Mouse (Mus musculus) embryonic fibroblast, embryonic 13.5 days (primary cell): ENCODE measurements around the gene Usp5. TPM values are rescaled to one million over a fixed set of nuclear protein-coding genes. Genes with fewer than 3 reads are reported as not detected.

Experiments
- H3K27ac ChIP-seq: 2 replicates; pipeline ENCODE4 v1.5.1; 2012; ENCODE audit warnings: low read length, control low read depth, inconsistent platforms; ENCODE audit not compliant: insufficient read depth
- H3K4me1 ChIP-seq: 2 replicates; pipeline ENCODE4 v1.6.1; 2011; ENCODE audit warnings: low read length; ENCODE audit not compliant: control insufficient read depth, insufficient read depth
- H3K4me3 ChIP-seq: 2 replicates; pipeline ENCODE4 v1.5.1; 2011; ENCODE audit warnings: mild to moderate bottlenecking, control low read depth, low read length; ENCODE audit not compliant: insufficient read depth
- CTCF ChIP-seq: IDR thresholded peaks from 2 replicates; pipeline ENCODE4 v1.5.1; 2011; ENCODE audit warnings: mild to moderate bottlenecking, control low read depth, low read length, moderate library complexity, borderline replicate concordance; ENCODE audit not compliant: insufficient read depth
- POLR2A ChIP-seq: IDR thresholded peaks from 2 replicates; pipeline ENCODE4 v1.6.1; 2011; ENCODE audit warnings: low read depth, mild to moderate bottlenecking, control low read depth, low read length, moderate library complexity
- polyA plus RNA-seq: library from polyadenylated mRNA; stranded (reverse); fragments of >200 nt; gene quantifications from 2 replicates; pipeline ENCODE4 v1.2.4, GENCODE M21; 2011; ENCODE audit warnings: low read depth; ENCODE audit not compliant: missing spikeins, insufficient read length

Gene Usp5
- polyA plus RNA-seq, 1 experiment: 87.6 TPM

- no peak for TF ChIP-seq POLR2A
- TF ChIP-seq CTCF: no peak
- H3K4me3 ChIP-seq: no peak overlapping the region
- no peaks in the 10 kb centered on the region for H3K4me1 ChIP-seq
- no peak overlapping the region for H3K27ac ChIP-seq
Measured at GRCm38 (mm10) chr6:124860511-124860910, 31.2 kb upstream of the Usp5 start.

DNA sequence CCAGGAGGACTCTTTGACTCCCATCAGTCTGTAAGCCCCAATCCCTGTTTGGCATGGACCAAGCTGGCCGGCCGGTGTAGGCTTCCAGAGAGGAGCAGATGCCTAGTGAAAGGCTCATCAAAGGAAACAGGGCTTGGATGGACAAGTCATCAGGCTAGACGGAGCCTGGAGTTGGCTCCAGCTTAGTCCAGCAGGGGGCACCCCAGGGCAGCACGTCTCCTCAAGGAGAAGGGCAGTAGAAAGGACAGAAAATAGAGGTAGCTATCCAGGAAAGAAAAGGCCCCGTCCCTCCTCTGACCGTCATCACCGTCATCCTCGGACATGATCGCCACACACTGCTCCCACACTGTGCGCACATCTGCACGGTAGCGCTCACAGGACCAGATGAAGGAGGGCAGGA is 30.4 kb upstream of the Usp5 start:
- TF ChIP-seq CTCF: peak; percentile 78
- TF ChIP-seq POLR2A: no peak
- H3K4me1 ChIP-seq: no peaks in the 10 kb centered on the region
- no peak overlapping the region for H3K27ac ChIP-seq
- H3K4me3 ChIP-seq: no peak overlapping the region

DNA sequence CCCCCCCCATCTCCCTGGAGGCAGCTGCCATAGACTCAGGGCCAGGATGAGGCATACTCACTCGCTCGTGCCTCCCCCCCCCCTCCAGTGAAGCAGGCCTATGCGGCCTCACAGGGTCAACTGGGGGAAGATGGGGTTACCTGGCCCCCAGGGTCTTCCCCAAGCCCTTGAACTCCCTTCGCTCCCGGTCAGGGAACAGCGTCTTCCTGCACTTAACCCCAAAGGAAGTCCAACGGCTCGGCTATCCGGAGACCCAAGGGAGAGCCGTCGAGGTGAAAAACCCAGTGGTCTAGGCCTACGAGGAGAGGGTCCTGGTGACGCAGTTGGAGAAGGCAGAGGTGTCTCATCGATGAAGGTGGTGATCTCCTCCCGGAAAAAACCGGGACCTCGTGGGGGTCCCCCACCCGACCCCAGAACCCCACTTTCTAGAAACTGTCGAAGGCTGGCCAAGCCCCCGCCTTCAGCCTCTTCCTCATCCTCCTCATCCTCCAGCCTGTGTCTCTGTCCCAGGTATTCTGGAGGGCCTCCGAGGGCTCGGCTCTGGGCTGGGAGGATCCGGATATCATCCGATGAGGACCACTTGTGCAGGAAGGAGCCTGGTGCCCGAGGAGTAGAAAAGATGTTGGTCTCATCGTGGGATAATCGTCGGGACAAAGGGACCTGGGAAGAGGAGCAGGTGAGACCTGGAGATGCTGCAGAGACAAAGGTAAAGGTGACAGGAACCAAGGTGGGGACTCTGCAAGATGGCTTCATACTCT is 29.5 kb upstream of the Usp5 start:
- Histone ChIP-seq H3K4me1 (no peaks in the 10 kb centered on the region), H3K27ac (no peak overlapping the region), H3K4me3 (no peak overlapping the region)
- TF ChIP-seq POLR2A (0 out of 2 replicates have a peak, but pooled peaks have one; percentile 7), CTCF (no peak)

DNA sequence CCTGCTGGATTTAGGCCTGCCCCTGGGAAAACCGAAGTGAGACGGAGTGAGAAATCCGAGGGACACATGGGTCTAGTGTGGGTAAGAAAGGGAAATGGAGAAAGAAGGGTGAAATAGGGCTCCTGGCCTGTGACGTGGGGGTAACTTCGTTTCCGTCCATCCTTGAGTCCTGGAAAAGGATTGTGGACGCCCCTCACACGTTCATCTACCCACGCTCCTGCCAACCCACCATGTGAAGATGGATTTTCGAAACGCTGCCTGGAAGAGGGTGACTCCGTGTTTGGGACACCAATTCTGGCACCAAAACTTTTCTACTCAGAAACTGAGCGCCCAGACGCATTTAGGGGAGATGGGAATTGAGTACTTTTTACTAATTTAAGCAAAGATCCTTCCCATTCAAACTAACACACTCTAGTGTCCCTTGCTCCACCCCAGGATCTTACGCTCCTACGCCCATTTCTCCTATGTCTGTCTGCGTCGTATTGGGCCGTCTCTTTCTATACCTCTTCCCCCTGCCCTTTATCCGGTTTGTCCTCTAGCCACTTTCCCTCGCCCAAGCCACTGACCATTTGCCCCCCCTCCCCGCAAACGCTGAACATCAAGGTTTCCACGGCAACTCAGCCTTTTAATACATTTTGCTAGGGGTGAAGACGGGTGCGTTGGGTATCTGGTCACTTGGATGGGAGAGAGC is 28.7 kb upstream of the Usp5 start:
- peak overlapping the region; percentile 68 for H3K27ac ChIP-seq
- H3K4me1 ChIP-seq: no peaks in the 10 kb centered on the region
- TF ChIP-seq CTCF: no peak
- TF ChIP-seq POLR2A: peak; percentile 14; the same call in 1 of the 2 replicates
- peak overlapping the region; percentile 54 for H3K4me3 ChIP-seq

DNA sequence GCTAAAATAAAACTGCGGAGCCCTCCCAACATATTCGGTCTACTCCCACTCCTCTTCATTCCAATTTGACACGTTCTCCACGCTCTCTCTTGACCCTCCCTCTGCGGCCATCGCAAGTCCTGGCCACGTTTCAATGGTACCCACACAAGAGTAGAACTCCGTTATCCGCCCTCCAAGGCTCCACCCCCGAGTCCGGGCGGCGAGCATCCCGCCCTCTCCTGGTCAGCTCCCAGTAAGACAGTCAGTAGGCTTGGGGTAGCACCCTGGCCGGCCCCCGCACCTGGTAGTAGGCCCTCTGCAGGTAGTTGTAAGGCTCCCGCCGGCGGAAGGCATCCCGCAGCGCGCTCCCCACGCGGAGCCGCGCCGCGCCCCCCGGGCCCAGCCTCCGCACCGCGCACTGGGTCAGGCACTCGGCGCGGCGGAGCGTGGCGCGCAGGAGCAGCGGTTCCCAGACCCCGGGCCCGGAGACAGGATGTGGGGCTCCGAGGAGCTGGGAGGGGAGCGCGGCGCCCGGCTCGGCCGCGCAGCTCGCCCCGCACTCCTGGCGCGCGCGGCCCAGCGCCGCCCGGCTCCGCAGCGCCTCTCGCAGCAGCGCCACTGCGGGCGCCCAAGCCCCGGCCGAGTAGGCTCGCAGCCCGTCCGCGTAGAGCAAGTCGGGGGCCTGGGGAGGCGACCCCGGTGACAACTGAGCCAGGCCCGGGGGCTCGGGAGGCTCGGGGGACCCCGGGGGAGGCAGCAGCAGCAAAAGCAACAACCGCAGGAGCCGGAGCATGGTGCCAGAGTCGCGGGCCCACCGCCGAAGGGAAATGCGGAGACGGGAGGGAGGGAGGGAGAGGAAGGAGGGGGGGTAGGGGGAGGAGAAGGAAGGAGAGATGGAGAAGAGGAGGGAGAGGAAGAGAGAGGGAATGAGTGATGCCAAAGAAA is 27.9 kb upstream of the Usp5 start, which contains the start of gene P3h3:
Gene P3h3 (minus strand): TSS at position 837 of the 924 bp plus-strand sequence.
- Histone ChIP-seq H3K27ac (peak within 1 kb of the TSS; percentile 73), H3K4me3 (peak within 1 kb of the TSS; percentile 54), H3K4me1 (no peaks in the 10 kb centered on the region)
- TF ChIP-seq CTCF (peak; percentile 39; the same call in 1 of the 2 replicates), POLR2A (peak; percentile 75)

GRCm38 (mm10) chr6:124856321-124856720 is 27.0 kb upstream of the Usp5 start:
- no peaks in the 10 kb centered on the region for H3K4me1 ChIP-seq

DNA sequence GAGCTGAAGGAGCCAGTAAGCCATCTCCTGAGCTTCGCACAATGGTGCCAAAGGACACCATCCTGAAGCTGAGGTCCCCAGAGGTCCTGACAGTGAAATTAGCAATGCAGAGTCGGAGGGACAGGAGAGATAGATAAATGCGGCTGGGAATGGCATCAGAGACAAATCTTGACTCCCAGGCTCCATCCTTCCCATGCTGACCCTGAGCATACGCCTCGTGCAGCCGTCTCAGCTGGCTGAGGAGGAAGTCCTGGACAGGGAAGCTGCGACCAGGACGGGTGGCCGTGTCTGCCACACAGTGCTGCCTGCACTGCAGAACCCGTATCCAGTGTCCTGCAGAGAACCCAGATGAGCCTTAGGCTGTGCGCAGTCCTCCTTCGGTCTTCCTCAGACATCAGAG is 25.4 kb upstream of the Usp5 start:
- H3K27ac ChIP-seq: no peak overlapping the region

More at GRCm38 (mm10) chr6:124856321-124856720, 27.0 kb upstream of the Usp5 start:
- no peak for TF ChIP-seq CTCF
- TF ChIP-seq POLR2A: peak; percentile 77
- H3K4me3 ChIP-seq: peak overlapping the region; percentile 54
- H3K27ac ChIP-seq: peak overlapping the region; percentile 44

DNA sequence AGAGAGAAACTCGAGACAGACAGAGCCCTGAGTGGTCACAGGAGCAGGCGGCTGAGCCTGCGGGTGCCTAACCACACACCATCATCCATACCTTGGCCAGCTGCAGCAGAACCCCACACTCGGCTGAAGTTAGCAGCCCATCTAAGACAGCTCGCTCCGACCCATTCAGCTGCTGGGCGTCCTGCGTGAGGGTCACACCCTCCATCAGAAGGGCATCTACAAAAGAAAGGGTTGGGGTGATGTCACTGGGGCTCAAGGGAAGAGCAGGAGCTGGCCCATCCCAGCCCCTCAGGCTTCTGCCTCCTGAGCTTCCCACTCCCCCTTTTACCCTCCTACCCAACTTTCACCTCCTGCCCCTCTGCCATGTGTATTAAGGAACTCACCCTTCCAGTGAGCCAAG is 21.3 kb upstream of the Usp5 start:
- TF ChIP-seq POLR2A (no peak), CTCF (no peak)
- no peak overlapping the region for H3K27ac ChIP-seq
- no peaks in the 10 kb centered on the region for H3K4me1 ChIP-seq
- H3K4me3 ChIP-seq: no peak overlapping the region

More for the DNA sequence above, 25.4 kb upstream of the Usp5 start:
- TF ChIP-seq POLR2A (0 out of 2 replicates have a peak, but pooled peaks have one; percentile 12), CTCF (no peak)
- Histone ChIP-seq H3K4me1 (no peaks in the 10 kb centered on the region), H3K4me3 (no peak overlapping the region)

- H3K4me3 ChIP-seq: no peak overlapping the region
- no peak for TF ChIP-seq POLR2A
- TF ChIP-seq CTCF: peak; percentile 61; the same call in 1 of the 2 replicates
- no peaks in the 10 kb centered on the region for H3K4me1 ChIP-seq
- H3K27ac ChIP-seq: no peak overlapping the region
Measured at GRCm38 (mm10) chr6:124847305-124847704, 18.0 kb upstream of the Usp5 start.
